Mouse (Mus musculus) forebrain, embryonic 16.5 days (tissue): ENCODE results near the gene Cited2. TPM values are rescaled to one million over a fixed set of nuclear protein-coding genes. Genes with fewer than 3 reads are reported as not detected.

Experiments used
- ATAC-seq: fragments of 200-750 bp; cut with Nextera tagmentation; 2 replicates; pipeline ENCODE4 v1.8.0; 2017; ENCODE audit warnings: mild to moderate bottlenecking, moderate library complexity
- H3K27ac ChIP-seq: fragments of 300-500 bp; sonication (generic); 2 replicates; pipeline ENCODE4 v1.5.1; 2014; ENCODE audit warnings: low read length, control low read depth
- H3K27me3 ChIP-seq: fragments of 300-500 bp; sonication (generic); replicated peaks from 2 replicates; pipeline ENCODE4 v1.6.1; 2014; ENCODE audit warnings: low read length; ENCODE audit not compliant: control insufficient read depth, insufficient read depth
- H3K36me3 ChIP-seq: fragments of 300-500 bp; sonication (generic); 2 replicates; pipeline ENCODE4 v1.6.1; 2014; ENCODE audit not compliant: control insufficient read depth, insufficient read depth
- H3K4me1 ChIP-seq: fragments of 300-500 bp; sonication (generic); replicated peaks from 2 replicates; pipeline ENCODE4 v1.6.1; 2014; ENCODE audit warnings: low read length; ENCODE audit not compliant: control insufficient read depth, insufficient read depth
- H3K4me2 ChIP-seq: fragments of 300-500 bp; sonication (generic); 2 replicates; pipeline ENCODE4 v1.6.1; 2014; ENCODE audit warnings: mild to moderate bottlenecking, low read length, control low read depth
- H3K4me3 ChIP-seq: fragments of 300-500 bp; sonication (generic); replicated peaks from 2 replicates; pipeline ENCODE4 v1.5.1; 2014; ENCODE audit warnings: mild to moderate bottlenecking, low read length, control low read depth
- H3K9ac ChIP-seq: fragments of 300-500 bp; sonication (generic); replicated peaks from 2 replicates; pipeline ENCODE4 v1.6.1; 2014; ENCODE audit warnings: low read depth, low read length, control low read depth
- H3K9me3 ChIP-seq: fragments of 300-500 bp; sonication (generic); 2 replicates; pipeline ENCODE4 v1.6.1; 2016; ENCODE audit warnings: low read length; ENCODE audit not compliant: control insufficient read depth
- WGBS: fragments of 180-500 bp; shearing (Covaris S2); extraction: QIAGEN DNeasy Blood & Tissue Kit; methylation state at CpG from one replicate; pipeline ENCODE4 v1.1.7; 2014; 5-methylcytosine and 5-hydroxymethylcytosine counted together
- polyA plus RNA-seq: library from polyadenylated mRNA; unstranded; fragments of >200 nt; fragmentation: Nextera tagmentation; extraction: Ambion mirVana; gene quantifications from 2 replicates; pipeline ENCODE4 v1.2.1, GENCODE M21; 2015

The Cited2 gene
- polyA plus RNA-seq, 1 experiment from 2014 or later = 55.9 TPM

GRCm38 (mm10) chr10:17772364-17772763 is 49.3 kb downstream of the Cited2 start:
- no peaks in the 10 kb centered on the region for H3K36me3 ChIP-seq
- no peaks in the 10 kb centered on the region; the same call in 1 of the 2 replicates for H3K9me3 ChIP-seq
- 92% methylated on average over 10 of the region's 10 CpGs for WGBS
- no peak overlapping the region for H3K4me3 ChIP-seq
- no peak for ATAC-seq
- no peaks in the 10 kb centered on the region for H3K27me3 ChIP-seq
- H3K4me1 ChIP-seq = no peaks in the 10 kb centered on the region
- no peak overlapping the region for H3K9ac ChIP-seq
- no peak overlapping the region for H3K27ac ChIP-seq
- H3K4me2 ChIP-seq = no peak overlapping the region

DNA sequence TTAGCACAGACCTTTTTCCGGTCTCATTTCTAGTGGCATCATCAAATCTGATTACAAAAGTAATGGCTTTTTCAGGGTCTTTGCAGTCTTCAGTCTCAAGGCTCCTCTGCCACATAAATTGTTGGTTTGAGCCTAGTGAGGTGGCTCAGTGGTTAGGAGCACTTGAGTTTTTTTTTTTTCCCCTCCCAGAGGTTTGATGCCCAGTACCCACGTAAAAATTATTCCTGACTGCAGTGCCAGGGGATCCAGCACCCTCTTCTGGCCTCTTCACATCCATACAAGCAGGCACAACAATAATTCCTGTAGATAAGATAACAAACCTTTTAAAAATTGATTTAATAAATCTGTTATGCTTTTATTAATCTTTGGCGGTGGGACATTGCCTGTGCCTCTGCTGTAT is 51.3 kb downstream of the Cited2 start:
- no peak overlapping the region for H3K9ac ChIP-seq
- no peak for ATAC-seq
- H3K4me1 ChIP-seq = no peaks in the 10 kb centered on the region
- H3K4me3 ChIP-seq = no peak overlapping the region
- H3K36me3 ChIP-seq = no peaks in the 10 kb centered on the region
- H3K27ac ChIP-seq = no peak overlapping the region
- no peak overlapping the region for H3K4me2 ChIP-seq
- no peaks in the 10 kb centered on the region; the same call in 1 of the 2 replicates for H3K9me3 ChIP-seq
- 88% methylated on average over 3 of the region's 3 CpGs for WGBS
- no peaks in the 10 kb centered on the region for H3K27me3 ChIP-seq

- Histone ChIP-seq H3K36me3 (no peaks in the 10 kb centered on the region), H3K9ac (no peak overlapping the region), H3K9me3 (no peaks in the 10 kb centered on the region; the same call in 1 of the 2 replicates), H3K4me1 (no peaks in the 10 kb centered on the region), H3K27me3 (no peaks in the 10 kb centered on the region), H3K4me3 (no peak overlapping the region), H3K27ac (no peak overlapping the region), H3K4me2 (no peak overlapping the region)
- 86% methylated on average over 4 of the region's 4 CpGs for WGBS
- no peak for ATAC-seq
Observed at GRCm38 (mm10) chr10:17775079-17775478, 52.1 kb downstream of the Cited2 start.

Other genes with a start within 250 kb of the Cited2 start
- gene Txlnb, start 73.0 kb downstream of the Cited2 start, polyA plus RNA-seq = 0.37 and 0.46 TPM in 2 replicates
- 6.3 and 7.0 TPM in 2 replicates for gene Heca, start 224.8 kb downstream of the Cited2 start, polyA plus RNA-seq